Mouse (Mus musculus) heart, embryonic 12.5 days (tissue): ENCODE results near the gene Taf4. TPM values are rescaled to one million over a fixed set of nuclear protein-coding genes. Genes with fewer than 3 reads are reported as not detected.
A peak's percentile ranks its signal among the peaks of the same experiment; 100 is the strongest.

Experiments used
- ATAC-seq: fragments of 200-750 bp; cut with Nextera tagmentation; 2 replicates; pipeline ENCODE4 v1.8.0; 2017; ENCODE audit warnings: moderate TSS enrichment, moderate library complexity; ENCODE audit not compliant: insufficient number of reproducible peaks, low FRiP score
- H3K27ac ChIP-seq: fragments of 300-500 bp; sonication (generic); 2 replicates; pipeline ENCODE4 v1.5.1; 2016; ENCODE audit warnings: mild to moderate bottlenecking, moderate library complexity; ENCODE audit not compliant: poor library complexity, severe bottlenecking
- H3K27me3 ChIP-seq: fragments of 300-500 bp; sonication (generic); replicated peaks from 2 replicates; pipeline ENCODE4 v1.6.1; 2016; ENCODE audit warnings: mild to moderate bottlenecking, moderate library complexity
- H3K36me3 ChIP-seq: fragments of 300-500 bp; sonication (generic); 2 replicates; pipeline ENCODE4 v1.6.1; 2016; ENCODE audit warnings: mild to moderate bottlenecking, moderate library complexity
- H3K4me1 ChIP-seq: fragments of 300-500 bp; sonication (generic); replicated peaks from 2 replicates; pipeline ENCODE4 v1.6.1; 2016; ENCODE audit warnings: mild to moderate bottlenecking
- H3K4me2 ChIP-seq: fragments of 300-500 bp; sonication (generic); 2 replicates; pipeline ENCODE4 v1.6.1; 2016; ENCODE audit warnings: mild to moderate bottlenecking, moderate library complexity
- H3K4me3 ChIP-seq: fragments of 300-500 bp; sonication (generic); 2 replicates; pipeline ENCODE4 v1.5.1; 2016; ENCODE audit warnings: mild to moderate bottlenecking
- H3K9ac ChIP-seq: fragments of 300-500 bp; sonication (generic); 2 replicates; pipeline ENCODE4 v1.6.1; 2016; ENCODE audit warnings: mild to moderate bottlenecking, moderate library complexity
- H3K9me3 ChIP-seq: fragments of 300-500 bp; sonication (generic); replicated peaks from 2 replicates; pipeline ENCODE4 v1.6.1; 2016; ENCODE audit warnings: mild to moderate bottlenecking, moderate library complexity
- WGBS: fragments of 180-500 bp; shearing (Covaris S2); methylation state at CpG from one replicate; pipeline ENCODE4 v1.1.7; 2016; 5-methylcytosine and 5-hydroxymethylcytosine counted together
- polyA plus RNA-seq: library from polyadenylated mRNA; unstranded; fragments of >200 nt; fragmentation: Nextera tagmentation; extraction: Ambion mirVana; gene quantifications from 2 replicates; pipeline ENCODE4 v1.2.1, GENCODE M21; 2016

Gene Taf4
- polyA plus RNA-seq, 1 experiment from 2014 or later: 2.4 TPM

DNA sequence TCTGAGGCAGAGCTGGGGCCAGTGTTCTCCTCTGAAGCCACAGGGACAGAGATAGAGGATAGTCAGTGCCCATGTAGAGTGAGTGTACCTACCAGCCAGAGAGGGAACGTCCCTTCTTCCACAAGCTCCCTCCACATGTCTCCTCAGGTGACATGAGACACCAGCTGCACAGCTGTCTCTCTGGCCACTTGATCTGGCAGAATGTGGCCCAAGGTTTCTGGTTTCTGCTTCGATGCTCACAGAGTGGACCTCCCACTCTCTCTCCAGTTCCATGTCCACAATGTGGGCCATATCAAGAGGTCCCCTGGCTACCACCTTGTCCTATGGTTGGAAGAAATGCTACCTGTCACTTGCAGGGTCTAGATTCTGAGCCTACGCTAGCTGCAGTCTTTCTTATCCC, 85.4 kb downstream of the Taf4 start:
- no peak overlapping the region for H3K4me2 ChIP-seq
- no peaks in the 10 kb centered on the region; the same call in 1 of the 2 replicates for H3K4me1 ChIP-seq
- ATAC-seq: no peak
- no peak overlapping the region for H3K4me3 ChIP-seq
- H3K9ac ChIP-seq: no peak overlapping the region
- H3K27ac ChIP-seq: no peak overlapping the region
- H3K27me3 ChIP-seq: no peaks in the 10 kb centered on the region
- H3K36me3 ChIP-seq: no peaks in the 10 kb centered on the region
- 61% methylated on average over 3 of the region's 3 CpGs for WGBS
- H3K9me3 ChIP-seq: no peaks in the 10 kb centered on the region

DNA sequence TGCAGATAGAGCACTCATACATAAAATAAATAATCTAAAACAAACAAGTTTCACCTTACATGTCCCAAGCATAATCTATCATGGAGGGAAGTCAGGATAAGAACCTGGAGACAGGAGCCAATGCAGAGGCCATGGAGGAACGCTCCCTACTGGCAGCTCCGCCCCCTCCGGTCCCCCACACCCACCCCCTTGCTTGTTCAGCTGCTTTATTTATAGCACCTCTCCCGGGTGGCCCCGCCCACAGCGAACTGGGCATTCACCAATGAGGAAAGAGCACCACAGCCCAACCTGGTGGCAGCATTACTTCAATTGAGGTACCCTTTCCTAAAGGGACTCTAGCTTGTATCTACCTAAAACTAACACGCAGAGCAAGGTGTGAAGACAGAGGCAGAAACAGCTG, 91.9 kb downstream of the Taf4 start:
- Histone ChIP-seq H3K4me2 (no peak overlapping the region), H3K4me3 (no peak overlapping the region), H3K4me1 (peaks cover 3% of the 10 kb centered on the region; the same call in 1 of the 2 replicates), H3K27me3 (no peaks in the 10 kb centered on the region), H3K27ac (no peak overlapping the region), H3K9me3 (no peaks in the 10 kb centered on the region), H3K9ac (no peak overlapping the region), H3K36me3 (no peaks in the 10 kb centered on the region)
- 29% methylated on average over 7 of the region's 7 CpGs for WGBS
- ATAC-seq: peak; percentile 23; the same call in 1 of the 2 replicates

- H3K4me2 ChIP-seq: no peak overlapping the region
- no peaks in the 10 kb centered on the region for H3K4me1 ChIP-seq
- WGBS: 67% methylated on average over 9 of the region's 9 CpGs
These were observed 98.8 kb downstream of the Taf4 start for GRCm38 (mm10) chr2:179877551-179878215.

DNA sequence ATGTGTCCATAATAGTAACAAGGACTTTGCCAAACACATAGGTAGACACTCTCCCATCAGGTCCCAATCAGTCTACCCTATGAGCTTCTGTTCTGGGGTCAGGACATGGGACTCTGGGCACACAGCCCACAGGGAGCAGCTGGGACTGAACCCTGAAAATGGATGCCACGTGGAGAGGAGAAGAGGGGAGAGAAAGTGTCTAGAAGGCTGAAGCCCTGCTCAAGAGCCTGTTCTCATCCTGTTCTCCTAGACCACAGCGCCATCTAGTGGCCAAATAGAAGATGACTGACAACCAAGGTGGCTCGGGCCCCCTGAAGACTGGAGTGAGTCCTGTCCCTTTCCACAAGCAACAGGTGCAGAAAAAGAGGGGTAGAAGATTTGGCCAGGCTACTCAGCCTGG, 101.3 kb downstream of the Taf4 start:
- no peaks in the 10 kb centered on the region for H3K9me3 ChIP-seq
- no peak overlapping the region for H3K9ac ChIP-seq
- no peak overlapping the region for H3K27ac ChIP-seq
- no peak overlapping the region for H3K4me2 ChIP-seq
- WGBS: 6% methylated on average over 3 of the region's 3 CpGs
- no peak overlapping the region for H3K4me3 ChIP-seq
- no peak for ATAC-seq
- peaks cover 7% of the 10 kb centered on the region; the same call in 1 of the 2 replicates for H3K27me3 ChIP-seq
- no peaks in the 10 kb centered on the region for H3K36me3 ChIP-seq
- H3K4me1 ChIP-seq: no peaks in the 10 kb centered on the region

More at GRCm38 (mm10) chr2:179877551-179878215, 98.8 kb downstream of the Taf4 start:
- Histone ChIP-seq H3K9ac (no peak overlapping the region), H3K27ac (no peak overlapping the region), H3K9me3 (no peaks in the 10 kb centered on the region), H3K27me3 (peaks cover 7% of the 10 kb centered on the region; the same call in 1 of the 2 replicates), H3K36me3 (no peaks in the 10 kb centered on the region), H3K4me3 (no peak overlapping the region)
- no peak for ATAC-seq

DNA sequence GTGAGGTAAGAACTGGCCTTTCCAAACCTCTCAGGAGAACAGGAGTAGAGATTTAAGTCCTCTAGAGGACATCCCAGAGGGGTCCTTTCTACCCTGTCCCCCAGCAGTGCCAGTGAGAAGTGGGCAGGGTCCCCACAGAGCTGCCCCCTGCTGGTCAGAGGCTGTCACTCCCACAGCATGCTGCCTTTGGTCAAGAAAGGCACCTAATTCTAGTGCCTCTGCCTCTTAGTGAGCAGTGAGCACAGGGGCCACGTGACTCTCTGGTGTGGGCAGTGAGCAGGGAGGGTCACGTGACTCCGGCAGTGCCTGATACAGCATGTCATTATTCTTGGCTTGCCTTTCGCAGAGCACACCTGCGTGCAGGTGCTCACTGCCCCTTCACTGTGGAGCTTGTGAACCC, 103.1 kb downstream of the Taf4 start:
- 0 out of 2 replicates have a peak, but pooled peaks have one; percentile 5 for ATAC-seq
- Histone ChIP-seq H3K27me3 (peaks cover 7% of the 10 kb centered on the region; the same call in 1 of the 2 replicates), H3K27ac (no peak overlapping the region), H3K36me3 (no peaks in the 10 kb centered on the region), H3K9me3 (no peaks in the 10 kb centered on the region), H3K9ac (no peak overlapping the region), H3K4me2 (no peak overlapping the region), H3K4me1 (no peaks in the 10 kb centered on the region), H3K4me3 (no peak overlapping the region)
- 47% methylated on average over 5 of the region's 5 CpGs for WGBS

DNA sequence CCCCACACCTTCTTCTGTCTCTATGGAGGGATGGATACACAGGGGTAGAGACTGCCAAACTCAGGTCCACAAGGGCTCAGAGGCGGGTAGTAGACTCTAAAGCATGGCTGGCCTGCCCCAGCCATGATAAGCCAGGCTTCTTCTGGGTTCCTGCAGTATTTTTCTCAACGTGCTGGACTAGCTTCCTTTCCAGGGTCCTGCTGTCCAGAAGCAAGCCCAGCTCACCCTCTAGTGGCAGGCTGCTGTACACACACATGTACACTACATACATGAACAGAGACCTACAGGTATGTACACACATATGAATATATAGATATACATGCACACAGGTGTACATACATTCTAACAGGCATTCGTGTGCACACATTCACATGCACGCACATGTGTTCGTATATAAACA, 103.7 kb downstream of the Taf4 start:
- H3K27me3 ChIP-seq: peaks cover 7% of the 10 kb centered on the region; the same call in 1 of the 2 replicates
- peaks cover 5% of the 10 kb centered on the region; the same call in 1 of the 2 replicates for H3K4me1 ChIP-seq
- H3K27ac ChIP-seq: no peak overlapping the region
- H3K4me3 ChIP-seq: no peak overlapping the region
- H3K4me2 ChIP-seq: no peak overlapping the region
- no peak for ATAC-seq
- 60% methylated on average over 5 of the region's 5 CpGs for WGBS
- H3K36me3 ChIP-seq: no peaks in the 10 kb centered on the region
- no peak overlapping the region for H3K9ac ChIP-seq
- H3K9me3 ChIP-seq: no peaks in the 10 kb centered on the region

GRCm38 (mm10) chr2:179869871-179870270, 106.6 kb downstream of the Taf4 start:
- ATAC-seq: no peak
- Histone ChIP-seq H3K9me3 (no peaks in the 10 kb centered on the region), H3K4me1 (peaks cover 9% of the 10 kb centered on the region; the same call in 1 of the 2 replicates), H3K4me3 (no peak overlapping the region), H3K36me3 (no peaks in the 10 kb centered on the region), H3K27me3 (no peaks in the 10 kb centered on the region), H3K4me2 (no peak overlapping the region), H3K27ac (no peak overlapping the region), H3K9ac (no peak overlapping the region)
- 18% methylated on average over 2 of the region's 2 CpGs for WGBS

- H3K9ac ChIP-seq: no peak overlapping the region
- ATAC-seq: no peak
- H3K27me3 ChIP-seq: no peaks in the 10 kb centered on the region
- no peak overlapping the region for H3K4me3 ChIP-seq
- H3K4me1 ChIP-seq: peaks cover 9% of the 10 kb centered on the region; the same call in 1 of the 2 replicates
- H3K9me3 ChIP-seq: no peaks in the 10 kb centered on the region
- no peak overlapping the region for H3K4me2 ChIP-seq
- 46% methylated on average over 3 of the region's 3 CpGs for WGBS
- no peaks in the 10 kb centered on the region for H3K36me3 ChIP-seq
- H3K27ac ChIP-seq: no peak overlapping the region
These were observed 108.8 kb downstream of the Taf4 start for GRCm38 (mm10) chr2:179867669-179868068.

DNA sequence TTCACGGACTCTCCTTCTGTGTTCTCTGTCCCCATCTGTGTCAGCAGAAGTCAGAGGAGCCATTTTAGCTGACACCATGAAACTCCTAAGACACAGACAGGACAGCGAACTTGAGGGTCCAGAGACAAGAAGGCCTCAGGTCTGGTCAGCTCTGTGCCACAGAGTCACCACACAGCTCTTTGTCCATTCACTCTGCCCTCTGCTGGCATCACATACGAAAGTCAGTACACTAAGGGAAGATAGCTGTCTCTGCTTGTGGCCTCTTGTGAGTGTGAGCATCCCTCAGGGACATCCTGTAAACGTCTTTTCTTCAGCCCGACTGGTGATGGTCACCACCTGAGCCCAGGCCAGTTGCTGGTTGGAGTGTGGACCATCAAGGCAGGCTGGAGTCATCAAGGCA, 111.3 kb downstream of the Taf4 start:
- Histone ChIP-seq H3K9me3 (no peaks in the 10 kb centered on the region), H3K4me1 (peaks cover 9% of the 10 kb centered on the region; the same call in 1 of the 2 replicates), H3K4me3 (no peak overlapping the region), H3K27ac (no peak overlapping the region), H3K36me3 (no peaks in the 10 kb centered on the region), H3K4me2 (no peak overlapping the region), H3K27me3 (no peaks in the 10 kb centered on the region), H3K9ac (no peak overlapping the region)
- 67% methylated on average over 5 of the region's 5 CpGs for WGBS
- ATAC-seq: no peak

GRCm38 (mm10) chr2:179863266-179863665, 113.2 kb downstream of the Taf4 start:
- Histone ChIP-seq H3K9me3 (no peaks in the 10 kb centered on the region), H3K36me3 (no peaks in the 10 kb centered on the region), H3K27ac (no peak overlapping the region), H3K4me1 (peaks cover 9% of the 10 kb centered on the region; the same call in 1 of the 2 replicates), H3K4me3 (no peak overlapping the region), H3K27me3 (no peaks in the 10 kb centered on the region; the same call in 1 of the 2 replicates), H3K4me2 (no peak overlapping the region), H3K9ac (no peak overlapping the region)
- WGBS: 65% methylated on average over 3 of the region's 3 CpGs
- ATAC-seq: no peak

- H3K9me3 ChIP-seq: no peaks in the 10 kb centered on the region
- H3K4me3 ChIP-seq: no peak overlapping the region
- H3K4me1 ChIP-seq: 0 out of 2 replicates have a peak, but pooled peaks cover 3% of the 10 kb centered on the region
- H3K9ac ChIP-seq: no peak overlapping the region
- H3K27ac ChIP-seq: no peak overlapping the region
- H3K36me3 ChIP-seq: no peaks in the 10 kb centered on the region
- no peaks in the 10 kb centered on the region; the same call in 1 of the 2 replicates for H3K27me3 ChIP-seq
- 79% methylated on average over 3 of the region's 3 CpGs for WGBS
- no peak overlapping the region for H3K4me2 ChIP-seq
- no peak for ATAC-seq
These were observed 113.8 kb downstream of the Taf4 start for GRCm38 (mm10) chr2:179862676-179863075.
